Mouse (Mus musculus): Measurements from ENCODE around the gene Mr1. TPM values are rescaled to one million over a fixed set of nuclear protein-coding genes. Genes with fewer than 3 reads are reported as not detected.

Gene Mr1
- total and polyA plus RNA-seq, 3 experiments = 4.4 to 30.6 (median 29.2) TPM

Other genes starting within 250 kb of the Mr1 start
- 10 to 100 TPM in 1 of 2 experiments, 1 to 10 TPM in 1; 6.3 to 10.7 TPM for gene Ier5, start 47.2 kb downstream of the Mr1 start, total RNA-seq (2021)
- gene Ier5, start 47.2 kb downstream of the Mr1 start, polyA plus RNA-seq (2012; rRNA removed) = 13.9 and 21.4 TPM in 2 replicates
- 10 to 100 TPM; 50.7 to 58.4 TPM for gene Stx6, start 11.9 kb upstream of the Mr1 start, total RNA-seq (2021)
- gene Stx6, start 11.9 kb upstream of the Mr1 start, polyA plus RNA-seq (2012; rRNA removed) = 84.3 and 92.3 TPM in 2 replicates
- 10 to 100 TPM; 29.6 to 33.5 TPM for gene BC034090, start 97.6 kb upstream of the Mr1 start, total RNA-seq (2021)
- 30.6 and 32.7 TPM in 2 replicates for gene BC034090, start 97.6 kb upstream of the Mr1 start, polyA plus RNA-seq (2012; rRNA removed)

Measured in adrenal gland, adult 2 months (tissue).